In the genomic region with DNA sequence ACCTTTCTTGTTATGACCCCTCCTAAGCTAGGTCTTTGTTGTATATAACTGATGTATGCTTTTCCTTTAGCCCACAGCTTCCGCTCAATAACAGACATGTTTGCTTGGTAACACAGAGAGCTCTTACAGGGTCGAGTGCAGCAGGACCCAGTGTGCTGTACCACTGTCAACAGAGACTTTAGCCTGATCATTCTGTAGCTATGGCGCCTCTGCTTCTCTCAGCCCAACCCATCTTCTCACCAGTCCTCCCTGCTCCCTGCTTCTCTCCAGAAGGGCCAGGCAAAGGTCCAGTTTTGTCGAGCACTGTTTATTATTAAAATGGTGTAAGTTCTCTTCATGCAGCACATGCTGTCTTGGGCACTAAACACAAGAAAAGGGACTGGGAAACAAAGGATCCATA, we compare ENCODE assay signal across 19 mouse cellular contexts. TPM values are rescaled to one million over a fixed set of nuclear protein-coding genes. Genes with fewer than 3 reads are reported as not detected.
"Had no signal": no experiment of that assay in that cellular context is flagged by ENCODE, and none has a peak within 500 bp of the region (broad histone marks: within the 10 kb centered on the region; RNA-seq: fewer than 3 reads in every experiment).

No protein-coding gene starts in this region.

- H3K9me3 ChIP-seq: liver, embryonic 13.5 days; liver, embryonic 15.5 days; megakaryocyte, embryonic 14.5 days; midbrain, embryonic 13.5 days; midbrain, embryonic 15.5 days; neural tube, embryonic 12.5 days; stomach, embryonic 15.5 days had no signal

- H3K27ac ChIP-seq: liver, embryonic 13.5 days; liver, embryonic 15.5 days; macrophage; midbrain, embryonic 13.5 days; midbrain, embryonic 15.5 days; neural tube, embryonic 12.5 days; stomach, embryonic 15.5 days; stomach, postnatal 0 days had no signal

- ATAC-seq: liver, postnatal 0 days; midbrain, embryonic 13.5 days; midbrain, embryonic 15.5 days had no signal

- H3K9ac ChIP-seq: liver, embryonic 13.5 days; liver, embryonic 15.5 days; liver, postnatal 0 days; midbrain, embryonic 13.5 days; midbrain, embryonic 15.5 days; neural tube, embryonic 12.5 days; stomach, embryonic 15.5 days had no signal

- H3K4me3 ChIP-seq: liver, embryonic 13.5 days; liver, embryonic 15.5 days; megakaryocyte, embryonic 14.5 days; midbrain, embryonic 13.5 days; midbrain, embryonic 15.5 days; neural tube, embryonic 12.5 days; stomach, embryonic 15.5 days had no signal

- H3K4me1 ChIP-seq: liver, embryonic 13.5 days; liver, embryonic 15.5 days; neural tube, embryonic 12.5 days; stomach, embryonic 15.5 days had no signal

- DNase-seq: liver, embryonic 13.5 days; liver, postnatal 0 days; right cerebral cortex, postnatal 14 days; thymus, adult 2 months; thymus, postnatal 25 days; thymus, postnatal 4 days had no signal

- H3K27me3 ChIP-seq: liver, embryonic 13.5 days; liver, embryonic 15.5 days; midbrain, embryonic 13.5 days; midbrain, embryonic 15.5 days; neural tube, embryonic 12.5 days; stomach, embryonic 15.5 days had no signal

- H3K4me2 ChIP-seq: liver, embryonic 11.5 days; liver, embryonic 13.5 days; liver, embryonic 15.5 days; midbrain, embryonic 11.5 days; midbrain, embryonic 13.5 days; midbrain, embryonic 15.5 days; neural tube, embryonic 12.5 days; stomach, embryonic 15.5 days had no signal

- H3K36me3 ChIP-seq: liver, embryonic 13.5 days; liver, embryonic 15.5 days; midbrain, embryonic 13.5 days; midbrain, embryonic 15.5 days; neural tube, embryonic 12.5 days; stomach, embryonic 15.5 days had no signal

RNA-seq across cellular contexts. Expression of gene Izumo1r, which starts 19.9 kb away (rescaled TPM):
- polyA plus RNA-seq: liver, embryonic 11.5 days; liver, embryonic 13.5 days; liver, embryonic 15.5 days; liver, postnatal 0 days; macrophage; midbrain, embryonic 11.5 days; midbrain, embryonic 13.5 days; midbrain, embryonic 15.5 days; midbrain, postnatal 0 days; neural tube, embryonic 12.5 days; neural tube, embryonic 14.5 days; stomach, embryonic 15.5 days; stomach, postnatal 0 days; testis, adult 2 months had no signal
